Mouse (Mus musculus): ENCODE data around the gene Calhm1.
"Not testable (repeated sequence)": the region's sequence is repeated elsewhere in the genome, so short reads cannot be mapped to it uniquely, and the experiment has no call there.

The Calhm1 gene

DNA sequence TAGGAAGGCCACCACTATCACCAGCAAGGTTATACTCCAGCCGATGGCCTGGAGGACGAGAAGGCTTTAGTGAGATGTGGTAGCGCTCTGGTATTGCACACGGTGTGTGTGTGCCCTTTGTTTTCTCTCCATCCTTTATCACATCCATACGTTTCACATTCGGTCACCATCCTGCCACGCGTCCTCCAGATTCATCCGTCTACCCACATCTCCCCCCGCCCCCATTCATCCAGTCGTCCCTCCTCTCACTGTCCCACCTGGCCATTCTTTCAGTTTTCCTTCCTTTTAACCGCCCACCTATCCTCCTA, 8.0 kb upstream of the Calhm1 start:
- no peak for DNase-seq (ENCODE audit: low spot score)

DNA sequence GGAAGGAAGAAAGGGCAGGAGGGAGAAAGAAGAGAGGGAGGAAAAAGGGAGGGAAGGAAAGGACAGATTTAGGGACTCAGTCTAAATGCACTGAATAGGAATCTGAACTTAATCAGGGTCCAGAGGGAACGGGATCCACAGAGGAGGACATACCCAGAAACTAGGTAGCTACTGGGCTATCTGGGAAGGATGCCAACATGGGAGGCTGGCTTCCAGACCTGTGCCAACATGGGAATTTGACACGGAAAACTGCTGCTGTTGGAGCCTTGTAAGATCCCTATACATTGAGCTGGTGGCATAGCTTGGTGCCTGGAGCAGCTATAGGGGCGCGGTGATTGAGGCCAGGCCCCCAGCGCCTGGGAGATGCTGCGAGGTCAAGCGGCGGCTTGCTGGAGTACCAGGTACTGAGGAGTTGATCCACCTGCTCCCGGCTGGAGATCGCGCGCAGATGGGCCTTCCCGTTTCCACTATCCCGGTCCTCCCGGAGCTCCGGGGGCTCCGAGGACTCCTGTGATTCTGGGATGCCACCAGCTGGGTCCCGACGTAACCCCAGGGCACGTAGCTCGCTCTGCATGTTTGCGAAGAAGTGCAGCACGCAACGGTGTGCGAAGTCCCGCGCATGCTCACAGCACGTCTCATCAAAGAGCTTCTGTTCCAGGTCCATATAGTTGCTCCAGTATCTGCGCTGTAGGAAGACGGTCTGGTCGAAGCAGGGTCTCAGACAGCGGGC, 7.4 kb upstream of the Calhm1 start:
- DNase-seq (ENCODE audit: low spot score): no peak

DNA sequence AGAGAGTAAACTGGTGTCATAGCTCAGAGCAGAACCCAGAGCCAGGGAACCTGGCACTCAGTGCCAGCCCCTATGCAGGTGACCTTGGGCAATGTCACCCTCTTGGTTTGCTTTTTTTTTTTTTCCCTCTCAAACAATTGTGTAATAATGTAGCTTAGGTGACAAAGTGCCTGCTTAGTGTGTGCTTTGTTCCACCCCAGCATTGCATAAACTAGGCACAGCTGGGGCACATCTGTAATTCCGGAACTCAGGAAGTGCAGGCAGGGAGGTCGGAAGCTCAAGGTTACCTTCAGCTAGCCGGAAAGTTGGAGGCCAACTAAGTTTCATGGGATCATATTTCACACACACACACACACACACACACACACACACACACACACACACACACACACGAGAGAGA, 5.8 kb upstream of the Calhm1 start:
- DNase-seq (ENCODE audit: low spot score): no peak

DNA sequence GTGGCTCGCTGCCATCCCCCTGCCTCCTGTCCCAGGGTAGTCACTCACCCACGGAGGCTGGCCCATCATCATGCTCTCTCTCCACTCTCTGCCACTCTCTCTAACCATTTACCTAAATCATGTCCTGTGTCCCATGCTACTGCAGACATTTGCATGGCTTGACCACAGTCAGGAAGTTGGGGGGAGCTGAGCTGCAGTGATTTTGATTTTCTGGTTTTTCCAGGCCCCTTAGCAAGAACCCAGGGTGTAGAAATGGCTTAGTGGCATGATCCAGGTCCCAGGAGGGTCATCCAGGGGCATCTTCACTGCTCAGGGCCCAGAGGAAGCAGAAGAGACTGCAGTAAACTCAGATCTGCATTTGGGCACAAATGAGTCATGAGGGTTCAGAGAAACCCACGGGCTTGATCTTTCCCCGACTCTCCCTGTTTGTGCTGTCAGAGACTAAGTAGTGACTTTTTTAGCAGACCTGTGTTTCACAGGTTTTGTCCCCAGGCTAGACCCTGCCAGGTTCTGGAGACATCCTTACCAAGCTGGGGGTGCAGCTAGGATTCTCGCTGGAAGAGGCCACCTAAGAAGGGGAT, 4.3 kb upstream of the Calhm1 start:
- no peak for DNase-seq (ENCODE audit: low spot score)

DNA sequence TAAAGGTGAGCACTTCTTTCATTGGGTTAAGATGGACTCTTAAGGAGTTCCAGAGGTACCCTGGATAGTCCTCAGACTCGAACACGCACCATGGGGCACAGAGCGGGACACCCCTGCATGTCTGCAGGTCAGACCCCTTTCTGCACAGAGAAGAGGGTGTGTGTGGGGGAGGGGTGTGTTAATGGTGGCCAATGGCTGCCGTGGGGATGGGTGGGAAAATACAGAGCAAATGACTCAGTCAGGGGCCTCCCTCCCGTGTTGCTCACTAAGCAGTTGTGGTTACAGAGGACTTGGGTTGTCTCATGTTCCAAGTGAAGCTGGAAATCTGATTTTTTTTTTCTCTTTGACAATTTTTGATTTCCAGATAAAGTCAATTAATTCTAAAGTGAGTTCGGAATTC, 1.6 kb downstream of the Calhm1 start:
- no peak for DNase-seq (ENCODE audit: low spot score)

DNA sequence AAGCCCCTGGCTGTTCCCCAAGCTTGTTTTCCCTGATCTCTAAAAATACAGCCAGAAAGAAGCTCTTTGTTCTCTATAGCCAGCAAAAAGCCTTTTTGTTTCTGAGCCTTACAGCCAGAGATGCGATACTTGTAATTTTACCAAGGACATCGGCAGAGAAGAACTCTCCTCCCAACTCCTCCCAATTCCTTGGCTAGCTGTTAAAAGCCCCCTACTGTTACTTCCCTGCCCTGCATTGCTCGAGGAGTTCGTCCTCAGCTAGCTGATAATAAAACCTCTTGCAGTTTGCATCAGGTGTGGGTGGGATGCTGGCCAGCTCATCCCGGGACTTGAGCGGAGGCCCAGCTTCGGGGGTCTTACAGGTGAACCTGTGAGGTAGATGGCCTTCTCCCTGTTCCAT, 4.4 kb downstream of the Calhm1 start:
- not testable (repeated sequence) for DNase-seq (ENCODE audit: low spot score)

DNA sequence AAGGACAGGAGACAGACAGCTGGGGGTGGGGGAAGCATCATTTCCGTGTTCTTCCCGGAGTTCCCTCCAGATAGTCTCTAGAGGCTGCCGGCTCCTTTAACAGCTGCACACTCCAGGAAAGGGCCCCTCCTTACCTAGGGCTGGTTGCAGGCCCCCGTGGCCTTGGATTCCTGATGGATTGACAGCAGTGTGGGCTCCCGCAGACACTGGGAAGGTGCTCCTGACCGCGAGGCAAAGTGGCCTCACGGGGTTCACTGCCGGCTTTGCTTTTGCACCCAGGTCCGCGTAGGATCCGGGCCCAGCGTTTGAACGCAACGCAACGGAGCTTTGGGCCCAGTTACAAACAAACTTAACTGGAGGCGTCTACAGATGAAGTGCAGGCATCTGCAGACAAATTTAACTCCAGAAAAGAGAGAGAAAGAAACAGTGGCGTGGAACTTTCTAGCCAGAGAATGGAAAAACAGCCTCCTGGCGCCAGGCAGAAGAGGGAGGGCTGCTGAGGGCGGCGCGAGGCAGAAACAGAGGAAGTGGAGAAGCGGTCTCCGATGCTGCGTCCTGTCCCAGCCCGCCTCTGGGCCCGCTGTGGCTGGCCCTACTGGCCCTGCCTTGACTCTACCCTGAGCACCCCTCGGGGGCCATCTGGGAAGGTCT, 6.2 kb downstream of the Calhm1 start, which contains the start of gene Calhm2:
Calhm2 (minus strand) TSS at position 524 of the 651 bp plus-strand sequence.
- peak; percentile 40 for DNase-seq (ENCODE audit: low spot score)

DNA sequence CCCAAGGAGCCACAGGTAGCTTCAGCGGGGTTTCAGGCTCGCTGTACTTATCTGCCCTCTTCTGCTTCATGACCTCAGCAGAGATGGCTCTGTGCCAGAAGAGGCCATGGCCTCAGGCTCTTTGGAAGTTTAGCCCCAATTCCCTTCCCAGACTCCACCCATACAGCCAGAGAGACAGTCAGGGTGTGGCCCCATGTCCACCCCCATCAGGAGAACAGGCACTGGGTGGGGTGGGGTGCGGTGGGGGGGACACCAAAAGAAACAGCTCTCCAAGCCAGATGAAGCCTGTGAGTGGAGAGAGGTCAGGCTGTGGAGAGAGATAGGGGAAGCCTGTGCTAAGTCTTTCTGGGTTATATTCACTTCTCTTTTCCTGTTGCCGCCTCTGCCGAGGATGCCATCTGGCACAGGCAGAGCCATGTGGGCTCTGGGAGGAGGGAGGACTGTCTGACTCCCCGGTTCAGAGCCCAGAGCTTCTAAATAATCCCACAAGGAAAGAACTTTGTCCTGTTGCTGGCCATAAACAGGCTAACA, 6.9 kb downstream of the Calhm1 start:
- DNase-seq (ENCODE audit: low spot score): peak; percentile 33

DNA sequence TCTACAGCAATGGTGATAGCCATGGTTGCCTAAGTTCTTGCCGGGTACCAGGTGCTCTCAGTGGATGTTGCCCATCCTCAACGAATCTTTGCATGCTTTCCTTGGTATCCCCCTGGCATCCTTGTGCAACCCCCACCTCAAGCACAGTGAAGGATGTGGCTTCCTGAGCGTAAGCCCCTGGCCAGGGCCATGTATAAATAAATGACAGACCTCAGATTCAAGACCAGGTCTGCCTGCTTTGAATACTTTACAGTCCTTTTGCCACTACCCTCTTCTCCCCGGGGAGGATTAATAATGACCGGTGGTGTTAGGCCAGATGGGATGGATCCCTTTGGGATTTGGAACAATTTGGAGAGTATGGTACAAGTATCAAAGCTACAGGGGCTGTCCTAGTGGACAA, 7.9 kb downstream of the Calhm1 start:
- DNase-seq (ENCODE audit: low spot score): no peak

DNA sequence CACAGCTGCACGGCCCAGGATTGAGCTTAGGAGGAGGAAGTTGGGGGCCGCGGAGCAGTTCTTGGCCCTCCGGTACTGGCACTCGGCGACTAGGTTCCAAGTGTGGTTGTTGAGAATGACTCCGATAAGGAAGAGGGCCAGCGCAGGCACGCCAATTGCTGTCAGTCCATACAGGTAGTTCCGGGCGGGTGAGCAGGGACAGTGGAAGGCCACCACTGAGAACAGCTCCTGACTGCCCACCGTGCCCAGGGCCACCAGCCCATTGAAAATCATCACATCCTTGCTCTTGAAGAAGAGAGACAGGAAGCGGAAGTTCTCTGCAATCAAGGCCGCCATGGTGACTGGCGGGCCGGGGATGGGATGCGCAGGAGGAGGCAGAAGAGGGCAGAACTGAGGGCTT, 8.5 kb downstream of the Calhm1 start:
- no peak for DNase-seq (ENCODE audit: low spot score)

DNA sequence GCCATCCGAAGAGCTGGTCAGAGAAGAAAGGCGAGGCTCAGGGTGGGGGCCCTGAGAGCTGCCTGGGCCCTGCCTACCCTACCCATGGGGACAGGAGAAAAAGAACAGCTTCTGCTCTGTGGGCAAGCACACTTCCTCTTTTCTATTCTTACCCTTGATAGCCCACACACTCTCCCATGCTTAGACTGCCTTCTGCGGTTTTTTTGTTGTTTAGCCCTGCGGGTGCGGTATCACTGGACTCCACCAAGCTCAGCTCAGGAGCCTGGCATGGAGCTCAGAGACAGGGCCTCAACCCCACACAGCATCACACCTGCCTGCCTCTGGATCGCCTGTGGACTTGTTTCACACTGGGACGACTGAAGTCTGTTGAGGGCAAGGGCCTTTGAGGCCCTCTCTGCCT, 10.9 kb downstream of the Calhm1 start:
- DNase-seq (ENCODE audit: low spot score): no peak

DNA sequence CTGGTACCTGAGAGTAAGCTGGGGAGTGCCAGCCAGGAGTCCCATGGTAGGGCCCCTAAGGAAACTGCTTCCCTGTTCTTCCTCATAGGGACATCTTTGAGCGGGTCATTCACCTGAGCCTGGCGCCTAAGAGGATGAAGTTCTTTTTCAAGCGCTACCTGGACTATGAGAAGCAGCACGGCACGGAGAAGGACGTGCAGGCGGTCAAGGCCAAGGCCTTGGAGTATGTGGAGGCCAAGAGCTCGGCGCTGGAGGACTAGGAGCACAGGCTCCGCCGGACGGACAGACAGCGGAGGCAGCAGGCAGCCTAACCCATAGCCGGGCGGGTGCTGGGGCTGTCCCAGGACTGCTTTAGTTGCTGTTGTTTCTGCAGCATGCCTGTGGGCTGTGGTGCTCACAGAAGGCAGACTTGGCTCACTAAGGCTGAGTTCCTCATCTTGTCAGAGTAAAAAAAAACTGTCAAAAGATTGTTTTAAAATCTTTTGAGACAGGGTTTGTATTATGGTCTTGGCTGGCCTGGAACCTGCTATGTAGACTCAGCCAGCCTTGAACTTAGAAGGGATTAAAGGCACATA, 13.4 kb downstream of the Calhm1 start:
- DNase-seq (ENCODE audit: low spot score): no peak

DNA sequence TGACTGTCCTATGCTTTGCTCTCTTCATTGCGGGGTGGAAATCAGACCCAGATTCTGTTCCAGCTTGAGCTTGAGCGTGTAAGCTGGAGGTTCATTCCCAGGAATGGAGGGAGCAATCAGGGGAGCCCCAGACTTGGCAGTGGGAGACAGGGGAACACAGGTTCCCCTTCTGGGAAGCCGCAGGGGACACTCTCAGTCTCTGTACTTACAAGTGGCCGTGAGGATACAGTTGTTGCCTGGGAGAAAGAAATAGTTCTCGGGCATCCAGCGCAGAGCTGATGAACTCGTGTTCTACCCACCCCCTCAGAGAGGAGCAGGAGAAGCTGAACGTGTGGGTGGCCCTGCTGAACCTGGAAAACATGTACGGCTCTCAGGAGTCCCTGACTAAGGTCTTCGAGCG, 15.2 kb downstream of the Calhm1 start:
- DNase-seq (ENCODE audit: low spot score): no peak

DNA sequence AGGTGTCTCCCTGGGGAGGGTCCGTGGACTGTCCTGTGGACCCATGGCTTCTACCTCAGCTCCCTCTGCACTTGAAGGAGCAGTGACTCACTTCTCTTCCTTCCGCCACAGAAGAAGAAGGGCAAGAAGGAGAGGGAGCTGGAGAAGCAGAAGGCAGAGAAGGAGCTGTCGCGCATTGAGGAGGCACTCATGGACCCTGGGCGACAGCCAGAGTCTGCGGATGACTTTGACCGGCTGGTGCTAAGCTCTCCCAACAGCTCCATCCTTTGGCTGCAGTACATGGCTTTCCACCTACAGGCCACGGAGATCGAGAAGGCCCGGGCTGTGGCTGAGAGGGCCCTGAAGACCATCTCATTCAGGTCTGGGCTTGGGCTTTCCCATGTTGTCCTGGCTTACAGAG, 15.9 kb downstream of the Calhm1 start:
- no peak for DNase-seq (ENCODE audit: low spot score)

DNA sequence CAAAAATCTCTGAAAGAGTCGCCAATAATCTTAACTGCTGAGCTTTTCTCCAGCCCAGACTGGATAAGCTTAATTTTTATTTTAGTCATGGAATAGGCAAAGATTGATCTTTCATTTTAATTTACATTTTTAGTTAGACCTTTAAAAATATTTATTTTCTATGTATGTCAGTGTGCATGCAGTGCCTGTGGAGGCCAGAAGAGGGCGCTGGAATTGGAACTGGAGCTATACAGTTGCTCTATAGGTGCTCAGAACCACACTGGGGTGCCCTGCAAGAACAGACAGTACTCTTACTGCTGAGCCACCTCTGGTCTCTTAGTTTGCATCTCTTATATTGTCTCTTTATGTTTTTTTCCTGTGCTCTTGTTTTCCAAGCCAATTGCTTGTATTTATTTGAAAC, 21.3 kb downstream of the Calhm1 start:
- DNase-seq (ENCODE audit: low spot score): no peak

DNA sequence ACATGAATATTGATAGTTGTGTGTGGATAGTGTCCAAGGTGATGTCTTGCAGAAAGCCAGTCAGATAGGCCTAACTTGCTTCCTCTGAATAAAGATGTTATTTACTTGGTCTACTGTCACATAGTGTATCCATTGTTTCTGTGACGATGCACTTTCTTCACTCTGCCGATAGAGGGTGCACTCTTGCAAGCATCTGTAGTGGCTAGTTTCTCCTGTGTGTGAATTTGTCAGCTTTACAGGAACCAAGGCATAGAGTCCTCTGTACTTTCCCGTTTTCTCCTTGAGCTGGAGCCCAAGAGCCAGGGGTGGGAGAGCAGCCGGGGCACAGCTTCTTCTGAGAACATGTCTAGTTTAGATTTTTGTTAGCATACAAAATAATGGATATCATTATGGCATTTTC, 23.0 kb downstream of the Calhm1 start:
- no peak for DNase-seq (ENCODE audit: low spot score)

DNA sequence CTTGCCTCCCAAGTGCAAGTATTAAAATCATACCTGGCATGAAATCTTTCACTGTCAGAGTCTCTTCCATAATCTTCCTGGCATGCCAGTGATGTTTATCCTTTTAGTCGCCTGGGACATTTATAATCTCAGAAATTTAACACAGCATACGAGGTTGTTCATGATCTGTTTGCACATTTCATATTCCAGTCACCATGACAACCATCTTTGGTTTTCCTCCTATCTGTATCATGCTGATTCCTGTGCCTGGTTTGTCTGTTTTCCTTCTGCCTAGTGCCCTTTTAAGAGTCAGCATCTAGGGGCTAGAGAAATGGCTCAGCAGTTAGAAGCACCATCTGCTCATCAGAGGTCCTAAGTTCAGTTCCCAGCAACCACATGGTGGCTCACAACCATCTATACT, 25.4 kb downstream of the Calhm1 start:
- no peak for DNase-seq (ENCODE audit: low spot score)

DNA sequence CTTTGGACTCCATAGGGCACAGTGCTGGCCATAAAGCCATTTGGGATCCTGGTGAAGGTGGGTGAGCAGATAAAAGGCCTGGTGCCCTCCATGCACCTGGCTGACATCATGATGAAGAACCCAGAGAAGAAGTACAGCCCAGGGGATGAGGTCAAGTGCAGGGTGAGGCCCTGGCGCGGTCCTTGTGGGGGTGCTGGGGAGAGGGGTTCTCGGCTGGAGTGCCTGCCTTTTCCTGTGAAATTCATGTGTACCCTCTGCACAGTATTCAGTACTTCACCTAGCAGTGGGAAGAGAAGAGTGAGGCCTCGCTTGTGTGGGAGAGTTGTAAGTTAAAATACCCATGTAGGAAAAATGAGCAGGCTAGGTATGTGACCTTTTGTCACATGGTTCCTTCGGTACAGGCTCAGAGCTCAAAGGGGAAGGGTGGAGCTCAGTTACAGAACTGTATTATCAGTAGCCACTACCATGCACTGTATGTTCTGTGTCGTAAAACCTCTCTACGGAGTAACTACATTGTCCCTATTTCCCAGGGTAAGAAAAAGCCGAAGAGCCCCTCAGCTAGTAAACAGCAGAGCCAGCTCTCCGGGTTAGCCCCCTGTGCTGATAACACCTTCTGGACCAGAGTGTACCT, 39.3 kb downstream of the Calhm1 start:
- no peak for DNase-seq (ENCODE audit: low spot score)

DNA sequence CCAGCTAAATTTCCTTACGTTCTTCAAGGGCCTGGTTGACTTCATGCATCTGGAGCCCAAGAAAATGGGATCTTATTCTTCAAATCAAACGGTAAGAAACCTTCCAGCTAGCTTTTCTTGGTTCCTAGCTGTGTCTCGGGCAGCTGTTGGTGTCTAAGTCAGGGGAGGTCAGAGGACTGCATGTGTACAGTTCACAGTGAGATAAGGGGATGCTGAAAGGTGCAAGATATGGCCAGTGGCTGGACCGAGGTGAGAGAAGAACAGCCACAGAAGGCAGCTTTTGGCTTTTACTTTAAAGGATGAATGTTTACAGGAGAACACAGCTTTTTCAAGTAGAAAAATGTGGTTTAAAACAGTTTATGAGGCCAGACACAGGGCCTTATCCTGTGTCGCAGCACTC, 43.0 kb downstream of the Calhm1 start:
- DNase-seq (ENCODE audit: low spot score): no peak
